Mouse (Mus musculus): ENCODE results near the gene Prkd1. TPM values are rescaled to one million over a fixed set of nuclear protein-coding genes. Genes with fewer than 3 reads are reported as not detected.

Prkd1 gene
- 1.5 and 2.3 TPM in 2 replicates for polyA plus RNA-seq (2015; fragmentation: Nextera tagmentation; extraction: Ambion mirVana)

DNA sequence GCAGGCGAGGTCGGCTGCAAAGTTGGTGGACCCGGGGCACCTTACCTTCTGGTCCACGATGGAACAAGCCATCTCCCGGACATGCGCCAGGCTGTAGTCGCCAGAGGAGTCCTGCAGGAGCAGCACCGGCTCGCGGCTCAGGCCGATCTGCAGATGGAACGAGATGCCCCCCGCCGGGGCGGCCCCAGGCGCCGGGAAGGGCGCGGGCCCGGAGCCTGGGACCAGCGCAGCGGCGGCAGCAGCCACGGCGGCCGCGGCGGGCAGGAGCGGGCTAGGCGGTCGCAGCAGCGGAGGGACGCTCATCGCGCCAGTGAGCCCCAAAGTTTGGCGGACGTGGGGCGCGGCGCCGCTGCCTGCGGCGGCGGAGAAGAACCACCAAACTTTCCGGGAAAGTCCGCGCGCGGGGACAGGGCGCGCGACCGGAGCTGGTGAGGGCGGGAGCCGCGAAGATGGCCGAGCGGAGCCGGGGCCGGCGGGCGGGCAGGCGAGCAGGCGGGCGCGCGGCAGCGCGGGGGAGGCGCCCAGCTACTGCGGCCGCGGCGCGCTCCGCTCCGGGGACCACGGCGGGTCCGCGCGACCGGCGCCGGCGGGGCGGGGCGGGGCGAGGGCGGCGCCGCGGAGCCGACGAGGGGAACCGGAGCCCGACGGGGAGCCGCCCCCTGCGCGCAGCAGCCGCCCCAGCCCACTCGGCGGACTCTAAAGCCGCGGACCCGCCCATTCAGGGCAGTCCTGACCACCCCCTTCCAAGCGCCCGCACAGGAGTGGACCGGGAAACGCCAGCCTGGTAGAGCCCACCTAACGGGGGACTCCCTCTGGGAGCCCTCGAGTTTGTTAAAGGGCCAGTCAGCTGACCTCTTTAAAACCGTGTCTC, at the start of gene Prkd1:
Gene Prkd1, minus strand, starts transcription at position 428 of the 871 bp plus-strand sequence.
- WGBS: under 1% methylated on average over 84 of the region's 114 CpGs
- H3K36me3 ChIP-seq (ENCODE audit: control insufficient read depth, insufficient read depth): no peaks in the 10 kb centered on the region
- peak within 1 kb of the TSS; percentile 95 for H3K4me2 ChIP-seq (replicated peaks; ENCODE audit: low read depth)

DNA sequence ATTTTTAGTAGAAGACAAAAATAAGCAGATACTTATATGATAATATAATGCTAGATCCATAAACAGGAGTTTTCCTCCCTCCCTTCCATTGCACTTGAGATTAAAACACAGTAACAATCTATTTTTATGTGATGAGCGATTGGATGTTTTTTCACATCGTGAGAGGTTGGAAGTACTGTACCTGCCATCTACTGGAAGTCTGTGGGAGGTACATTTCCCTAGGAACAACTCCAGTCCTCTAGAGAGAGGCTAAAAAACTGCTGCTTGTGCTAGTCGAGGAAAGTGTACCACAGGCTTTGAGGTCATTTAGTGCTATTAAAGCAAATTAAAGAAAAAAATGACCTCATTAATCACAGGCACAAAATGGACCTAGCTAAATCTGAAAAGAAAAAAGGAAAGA, 48.6 kb upstream of the Prkd1 start:
- Histone ChIP-seq H3K4me2 (replicated peaks; ENCODE audit: low read depth) (no peak overlapping the region), H3K4me3 (ENCODE audit: low read depth, low read length) (no peak overlapping the region), H3K36me3 (ENCODE audit: control insufficient read depth, insufficient read depth) (no peaks in the 10 kb centered on the region), H3K9ac (ENCODE audit: low read depth, low read length) (no peak overlapping the region), H3K9me3 (ENCODE audit: control insufficient read depth) (no peaks in the 10 kb centered on the region), H3K27ac (ENCODE audit: low read depth, low read length) (no peak overlapping the region), H3K4me1 (replicated peaks; ENCODE audit: control insufficient read depth, insufficient read depth, low read length) (no peaks in the 10 kb centered on the region), H3K27me3 (replicated peaks; ENCODE audit: control insufficient read depth, insufficient read depth, low read length) (no peaks in the 10 kb centered on the region)
- no peak for ATAC-seq
- TF ChIP-seq CTCF (IDR thresholded peaks at IDR 0.05; ENCODE audit: low read depth): peak; percentile 69
- 15% methylated on average over 3 of the region's 3 CpGs for WGBS

More for the DNA sequence above, at the start of gene Prkd1:
- TF ChIP-seq CTCF (IDR thresholded peaks at IDR 0.05; ENCODE audit: low read depth): no peak
- Histone ChIP-seq H3K4me1 (replicated peaks; ENCODE audit: control insufficient read depth, insufficient read depth, low read length) (no peaks in the 10 kb centered on the region), H3K9me3 (ENCODE audit: control insufficient read depth) (no peaks in the 10 kb centered on the region), H3K9ac (ENCODE audit: low read depth, low read length) (peak within 1 kb of the TSS; percentile 62), H3K27me3 (replicated peaks; ENCODE audit: control insufficient read depth, insufficient read depth, low read length) (peaks cover 15% of the 10 kb centered on the region; the same call in 1 of the 2 replicates), H3K27ac (ENCODE audit: low read depth, low read length) (no peak within 1 kb of the TSS), H3K4me3 (ENCODE audit: low read depth, low read length) (peak within 1 kb of the TSS; percentile 76)
- peak; percentile 71 for ATAC-seq

DNA sequence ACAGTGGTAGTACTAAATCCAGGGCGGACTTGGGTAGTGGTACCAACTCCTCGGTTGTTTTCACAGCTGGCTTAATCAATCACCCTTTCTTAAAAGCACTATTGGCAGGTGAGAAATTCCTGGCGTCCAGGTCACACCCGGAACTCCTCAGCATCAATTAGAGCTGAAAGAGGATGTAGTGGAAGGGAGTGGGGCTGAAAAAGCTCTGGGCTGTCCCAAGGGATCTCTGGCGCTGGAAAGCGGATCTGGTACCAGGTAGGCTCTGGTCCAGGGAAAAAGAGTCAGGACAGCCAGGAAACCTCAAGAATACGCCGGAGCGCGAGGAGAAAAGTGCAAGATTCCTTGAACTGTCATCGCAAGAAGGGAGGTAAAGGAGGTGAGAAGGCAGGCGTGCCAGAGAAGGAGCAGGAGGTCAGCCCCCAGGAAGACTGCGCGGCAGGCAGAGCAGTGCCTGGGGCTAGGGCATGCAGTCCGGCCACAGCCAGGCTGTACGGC, 675 bp downstream of the Prkd1 start:
- H3K36me3 ChIP-seq (ENCODE audit: control insufficient read depth, insufficient read depth): no peaks in the 10 kb centered on the region
- H3K4me1 ChIP-seq (replicated peaks; ENCODE audit: control insufficient read depth, insufficient read depth, low read length): no peaks in the 10 kb centered on the region
- ATAC-seq: no peak
- 2% methylated on average over 16 of the region's 16 CpGs for WGBS
- H3K27me3 ChIP-seq (replicated peaks; ENCODE audit: control insufficient read depth, insufficient read depth, low read length): peaks cover 15% of the 10 kb centered on the region; the same call in 1 of the 2 replicates
- no peaks in the 10 kb centered on the region for H3K9me3 ChIP-seq (ENCODE audit: control insufficient read depth)
- H3K9ac ChIP-seq (ENCODE audit: low read depth, low read length): peak overlapping the region; percentile 62; the same call in 1 of the 2 replicates
- no peak overlapping the region for H3K27ac ChIP-seq (ENCODE audit: low read depth, low read length)
- no peak for TF ChIP-seq CTCF (IDR thresholded peaks at IDR 0.05; ENCODE audit: low read depth)
- peak overlapping the region; percentile 95 for H3K4me2 ChIP-seq (replicated peaks; ENCODE audit: low read depth)
- H3K4me3 ChIP-seq (ENCODE audit: low read depth, low read length): peak overlapping the region; percentile 76

- Histone ChIP-seq H3K27me3 (replicated peaks; ENCODE audit: control insufficient read depth, insufficient read depth, low read length) (peaks cover 15% of the 10 kb centered on the region; the same call in 1 of the 2 replicates), H3K4me1 (replicated peaks; ENCODE audit: control insufficient read depth, insufficient read depth, low read length) (no peaks in the 10 kb centered on the region), H3K4me3 (ENCODE audit: low read depth, low read length) (no peak overlapping the region), H3K27ac (ENCODE audit: low read depth, low read length) (no peak overlapping the region), H3K9ac (ENCODE audit: low read depth, low read length) (no peak overlapping the region), H3K4me2 (replicated peaks; ENCODE audit: low read depth) (no peak overlapping the region), H3K9me3 (ENCODE audit: control insufficient read depth) (no peaks in the 10 kb centered on the region), H3K36me3 (ENCODE audit: control insufficient read depth, insufficient read depth) (no peaks in the 10 kb centered on the region)
- TF ChIP-seq CTCF (IDR thresholded peaks at IDR 0.05; ENCODE audit: low read depth): no peak
- no peak for ATAC-seq
- 93% methylated on average over 4 of the region's 4 CpGs for WGBS
These were observed 2.0 kb downstream of the Prkd1 start for GRCm38 (mm10) chr12:50646857-50647256.

DNA sequence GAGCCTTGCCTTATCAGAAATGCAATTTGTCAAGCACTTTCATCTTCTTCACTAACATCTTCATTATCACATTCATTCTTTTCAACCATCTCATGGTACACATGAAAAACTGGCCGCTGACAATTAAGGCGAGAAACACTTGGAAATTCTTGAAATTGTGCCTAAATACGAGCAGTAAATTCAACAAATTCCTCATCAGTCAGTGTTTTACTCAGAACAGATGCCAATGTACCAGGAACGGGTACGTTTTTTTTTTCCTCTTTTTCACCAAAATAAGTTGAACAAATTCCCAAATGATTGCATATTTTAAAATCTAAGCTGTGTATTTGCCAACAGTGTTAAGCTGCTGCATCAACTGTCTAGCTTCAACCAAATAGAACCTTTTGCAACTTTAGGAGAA, 6.2 kb downstream of the Prkd1 start:
- no peak for ATAC-seq
- H3K9me3 ChIP-seq (ENCODE audit: control insufficient read depth): no peaks in the 10 kb centered on the region
- 72% methylated on average over 5 of the region's 5 CpGs for WGBS

GRCm38 (mm10) chr12:50640171-50640570, 8.7 kb downstream of the Prkd1 start:
- no peak overlapping the region for H3K4me3 ChIP-seq (ENCODE audit: low read depth, low read length)
- H3K27ac ChIP-seq (ENCODE audit: low read depth, low read length): no peak overlapping the region
- no peaks in the 10 kb centered on the region for H3K36me3 ChIP-seq (ENCODE audit: control insufficient read depth, insufficient read depth)
- WGBS: 71% methylated on average over 4 of the region's 4 CpGs
- no peak overlapping the region for H3K9ac ChIP-seq (ENCODE audit: low read depth, low read length)
- H3K27me3 ChIP-seq (replicated peaks; ENCODE audit: control insufficient read depth, insufficient read depth, low read length): no peaks in the 10 kb centered on the region
- no peaks in the 10 kb centered on the region for H3K9me3 ChIP-seq (ENCODE audit: control insufficient read depth)
- no peak for ATAC-seq
- no peak for TF ChIP-seq CTCF (IDR thresholded peaks at IDR 0.05; ENCODE audit: low read depth)
- H3K4me1 ChIP-seq (replicated peaks; ENCODE audit: control insufficient read depth, insufficient read depth, low read length): no peaks in the 10 kb centered on the region
- H3K4me2 ChIP-seq (replicated peaks; ENCODE audit: low read depth): no peak overlapping the region

More for the DNA sequence above, 6.2 kb downstream of the Prkd1 start:
- no peak for TF ChIP-seq CTCF (IDR thresholded peaks at IDR 0.05; ENCODE audit: low read depth)
- H3K9ac ChIP-seq (ENCODE audit: low read depth, low read length): no peak overlapping the region
- H3K4me3 ChIP-seq (ENCODE audit: low read depth, low read length): no peak overlapping the region
- H3K27ac ChIP-seq (ENCODE audit: low read depth, low read length): no peak overlapping the region
- H3K36me3 ChIP-seq (ENCODE audit: control insufficient read depth, insufficient read depth): no peaks in the 10 kb centered on the region
- no peak overlapping the region for H3K4me2 ChIP-seq (replicated peaks; ENCODE audit: low read depth)
- peaks cover 3% of the 10 kb centered on the region; the same call in 1 of the 2 replicates for H3K27me3 ChIP-seq (replicated peaks; ENCODE audit: control insufficient read depth, insufficient read depth, low read length)
- H3K4me1 ChIP-seq (replicated peaks; ENCODE audit: control insufficient read depth, insufficient read depth, low read length): no peaks in the 10 kb centered on the region
